Mouse (Mus musculus): ENCODE results near the gene Sh2d1a.
A peak's percentile ranks its signal among the peaks of the same experiment; 100 is the strongest.

Gene Sh2d1a

GRCm38 (mm10) chrX:42502291-42503043 lies at the start of gene Sh2d1a:
TSS of gene Sh2d1a (plus strand) at chrX:42502453.
- DNase-seq (ENCODE audit: low spot score): no peak

GRCm38 (mm10) chrX:42453001-42453400 lies 49.3 kb upstream of the Sh2d1a start:
- DNase-seq (ENCODE audit: low spot score): no peak

- no peak for DNase-seq (ENCODE audit: low spot score)
Measured at GRCm38 (mm10) chrX:42454533-42454932, 47.7 kb upstream of the Sh2d1a start.

GRCm38 (mm10) chrX:42489446-42489845 lies 12.8 kb upstream of the Sh2d1a start, which contains the start of gene Tex13c2:
TSS of gene Tex13c2 (plus strand) at chrX:42489691.
- peak; percentile 83 for DNase-seq (ENCODE audit: low spot score)

- DNase-seq (ENCODE audit: low spot score): no peak
Measured at GRCm38 (mm10) chrX:42490336-42490735, 11.9 kb upstream of the Sh2d1a start.

- DNase-seq (ENCODE audit: low spot score): no peak
Measured at GRCm38 (mm10) chrX:42500538-42500937, 1.7 kb upstream of the Sh2d1a start.

GRCm38 (mm10) chrX:42511105-42511504 lies 8.9 kb downstream of the Sh2d1a start:
- no peak for DNase-seq (ENCODE audit: low spot score)

GRCm38 (mm10) chrX:42512567-42512966 lies 10.3 kb downstream of the Sh2d1a start:
- DNase-seq (ENCODE audit: low spot score): no peak

GRCm38 (mm10) chrX:42522868-42523267 lies 20.6 kb downstream of the Sh2d1a start:
- DNase-seq (ENCODE audit: low spot score): no peak

GRCm38 (mm10) chrX:42530703-42531102 lies 28.4 kb downstream of the Sh2d1a start:
- DNase-seq (ENCODE audit: low spot score): no peak

GRCm38 (mm10) chrX:42540030-42540755 lies 37.9 kb downstream of the Sh2d1a start:
- no peak for DNase-seq (ENCODE audit: low spot score)

GRCm38 (mm10) chrX:42540756-42541053 lies 38.5 kb downstream of the Sh2d1a start:
- peak; percentile 7 for DNase-seq (ENCODE audit: low spot score)

- no peak for DNase-seq (ENCODE audit: low spot score)
Measured at GRCm38 (mm10) chrX:42545076-42545475, 42.8 kb downstream of the Sh2d1a start.

GRCm38 (mm10) chrX:42548513-42548912 lies 46.3 kb downstream of the Sh2d1a start:
- no peak for DNase-seq (ENCODE audit: low spot score)

- no peak for DNase-seq (ENCODE audit: low spot score)
Measured at GRCm38 (mm10) chrX:42557284-42557683, 55.0 kb downstream of the Sh2d1a start.

GRCm38 (mm10) chrX:42558683-42559082 lies 56.4 kb downstream of the Sh2d1a start:
- DNase-seq (ENCODE audit: low spot score): no peak
